8 mouse cellular contexts compared by ENCODE assay signal in genomic region chr11:60728260-60728761, GRCm38 (mm10). TPM values are rescaled to one million over a fixed set of nuclear protein-coding genes. Genes with fewer than 3 reads are reported as not detected.
DNase-seq lines count a peak whose midpoint lies in the region; ATAC-seq and TF ChIP-seq lines count a peak whose summit lies in the region.

Mief2 (plus strand) TSS chr11:60728398.

- H3K9me3 ChIP-seq in megakaryocyte, embryonic 14.5 days: no peaks in the 10 kb centered on the region

- TF ChIP-seq POLR2A in cortical plate, adult 2 months (IDR thresholded peaks at IDR 0.05; ENCODE audit: extremely low read depth, insufficient read depth, low read length): peak; percentile 43; the same call in 1 of the 2 replicates

- peak within 1 kb of the TSS; percentile 51 for H3K27ac ChIP-seq in cortical plate, adult 2 months (ENCODE audit: insufficient read depth, low read length)

- no peaks in the 10 kb centered on the region for H3K27me3 ChIP-seq in megakaryocyte, embryonic 14.5 days (replicated peaks)

- no peak for TF ChIP-seq CTCF in cortical plate, adult 2 months (IDR thresholded peaks at IDR 0.05; ENCODE audit: extremely low read depth, insufficient read depth, low read length)

- peaks cover 60% of the 10 kb centered on the region for H3K36me3 ChIP-seq in megakaryocyte, embryonic 14.5 days (replicated peaks; ENCODE audit: low read length)

- peak within 1 kb of the TSS; percentile 71 for H3K4me3 ChIP-seq in cortical plate, adult 2 months (ENCODE audit: insufficient read depth, low read length)
- H3K4me3 ChIP-seq in megakaryocyte, embryonic 14.5 days (replicated peaks): peak within 1 kb of the TSS; percentile 99

- peak; percentile 90 to 93 for DNase-seq in gastrocnemius, adult 8-10 months (ENCODE audit: low spot score in 2 of 2)
- DNase-seq in hindlimb bud, embryonic 11.5 days (ENCODE audit: extremely low spot score, low read depth, low spot score): peak; percentile 66
- peak; percentile 92 to 96 for DNase-seq in left cerebral cortex, adult 8-10 months (ENCODE audit: low spot score in 2 of 2)
- DNase-seq in right cerebral cortex, postnatal 10 days (ENCODE audit: low spot score in 2 of 2): peak; percentile 98
- DNase-seq in urinary bladder, postnatal 25 days (ENCODE audit: low spot score): peak; percentile 86

- H3K4me1 ChIP-seq in cortical plate, adult 2 months (ENCODE audit: control insufficient read depth, insufficient read depth, low read length): peaks cover 4% of the 10 kb centered on the region; the same call in 1 of the 2 replicates
- peaks cover 53% of the 10 kb centered on the region for H3K4me1 ChIP-seq in megakaryocyte, embryonic 14.5 days

- ATAC-seq in activated CD4-positive, CD25-positive, alpha-beta regulatory T cell, adult 4 months: peak; percentile 93

RNA-seq across cellular contexts. Expression of gene Mief2, which starts in this region (rescaled TPM):
- 10 to 100 TPM in 1 of 2 experiments, 1 to 10 TPM in 1; 9.9 to 12.0 TPM for polyA plus RNA-seq in activated CD4-positive, CD25-positive, alpha-beta regulatory T cell, adult 4 months (2017; shearing (Covaris generic))
- polyA plus RNA-seq in cortical plate, adult 2 months (2012; rRNA removed): 23.7 and 27.7 TPM in 2 replicates
- 10 to 100 TPM; 80.3 to 94.0 (median 84.3) TPM for total RNA-seq in gastrocnemius, adult 8-10 months (2022)
- 10 to 100 TPM; 18.3 to 24.8 (median 19.8) TPM for total RNA-seq in left cerebral cortex, adult 8-10 months (2022)
- polyA plus RNA-seq in megakaryocyte, embryonic 14.5 days (2012; ENCODE audit: insufficient read depth, low replicate concordance): 10.2 and 20.6 TPM in 2 replicates

Comparison
In these comparisons a context has a peak if more than half of its experiments do, and no peak if none do; other contexts are left out.
1. Peak in every context shown above with its lines: DNase-seq, ATAC-seq, H3K4me3 ChIP-seq and H3K27ac ChIP-seq.